Mouse (Mus musculus) midbrain, embryonic 11.5 days (tissue): ENCODE results near the gene Zfp553. TPM values are rescaled to one million over a fixed set of nuclear protein-coding genes. Genes with fewer than 3 reads are reported as not detected.

ENCODE experiments used
- ATAC-seq: fragments of 200-750 bp; cut with Nextera tagmentation; 2 replicates; pipeline ENCODE4 v1.8.0; 2017; ENCODE audit warnings: moderate TSS enrichment, moderate library complexity; ENCODE audit not compliant: low FRiP score
- DNase-seq: peaks from one replicate; pipeline ENCODE4 v3.0.0; 2015; ENCODE audit warnings: low spot score; ENCODE audit errors: missing footprints
- H3K27ac ChIP-seq: fragments of 300-500 bp; sonication (generic); 2 replicates; pipeline ENCODE4 v1.5.1; 2014; ENCODE audit warnings: low read depth, low read length
- H3K27me3 ChIP-seq: fragments of 300-500 bp; sonication (generic); 2 replicates; pipeline ENCODE4 v1.6.1; 2014; ENCODE audit warnings: mild to moderate bottlenecking, low read length, moderate library complexity, mixed read lengths; ENCODE audit not compliant: control insufficient read depth, insufficient read depth
- H3K36me3 ChIP-seq: fragments of 300-500 bp; sonication (generic); 2 replicates; pipeline ENCODE4 v1.6.1; 2014; ENCODE audit warnings: mild to moderate bottlenecking, low read length, moderate library complexity, mixed read lengths; ENCODE audit not compliant: control insufficient read depth, insufficient read depth
- H3K4me1 ChIP-seq: fragments of 300-500 bp; sonication (generic); 2 replicates; pipeline ENCODE4 v1.6.1; 2014; ENCODE audit warnings: low read length; ENCODE audit not compliant: control insufficient read depth, insufficient read depth
- H3K4me2 ChIP-seq: fragments of 300-500 bp; sonication (generic); 2 replicates; pipeline ENCODE4 v1.6.1; 2014; ENCODE audit warnings: mild to moderate bottlenecking, moderate library complexity
- H3K4me3 ChIP-seq: fragments of 300-500 bp; sonication (generic); 2 replicates; pipeline ENCODE4 v1.5.1; 2014; ENCODE audit warnings: low read depth, low read length
- H3K9ac ChIP-seq: fragments of 300-500 bp; sonication (generic); 2 replicates; pipeline ENCODE4 v1.6.1; 2014; ENCODE audit warnings: low read length
- H3K9me3 ChIP-seq: fragments of 300-500 bp; sonication (generic); 2 replicates; pipeline ENCODE4 v1.6.1; 2016; ENCODE audit warnings: low read length; ENCODE audit not compliant: control insufficient read depth
- WGBS: fragments of 180-500 bp; shearing (Covaris S2); extraction: QIAGEN DNeasy Blood & Tissue Kit; methylation state at CpG from one replicate; pipeline ENCODE4 v1.1.7; 2014; 5-methylcytosine and 5-hydroxymethylcytosine counted together
- polyA plus RNA-seq: library from polyadenylated mRNA; unstranded; fragments of >200 nt; fragmentation: Nextera tagmentation; extraction: Ambion mirVana; gene quantifications from 2 replicates; pipeline ENCODE4 v1.2.1, GENCODE M21; 2014

Gene Zfp553
- polyA plus RNA-seq, 1 experiment from 2014 or later, result 32.4 TPM

DNA sequence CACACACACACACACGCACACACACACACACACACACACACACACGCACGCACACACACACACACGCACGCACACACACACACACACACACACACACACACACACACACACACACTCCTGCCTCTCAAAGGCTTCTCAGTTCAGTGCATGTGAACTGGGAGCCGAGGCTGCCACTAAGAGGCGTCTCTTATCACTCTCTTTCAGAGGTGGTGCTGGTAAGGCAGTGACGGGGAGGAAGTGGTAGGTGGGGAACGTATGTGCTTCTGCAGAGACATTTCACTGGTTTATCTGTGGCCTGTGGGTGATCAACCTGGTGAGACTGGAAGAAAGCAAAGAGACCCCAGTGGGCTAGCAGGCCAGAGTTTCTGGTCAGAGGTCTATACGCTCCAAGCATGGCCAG, 52.3 kb downstream of the Zfp553 start:
- no peak overlapping the region for H3K9ac ChIP-seq
- H3K27ac ChIP-seq, result no peak overlapping the region
- peaks cover 10% of the 10 kb centered on the region for H3K9me3 ChIP-seq
- DNase-seq (no peak), ATAC-seq (no peak)
- no peaks in the 10 kb centered on the region for H3K27me3 ChIP-seq
- H3K4me1 ChIP-seq, result no peaks in the 10 kb centered on the region
- H3K4me2 ChIP-seq, result no peak overlapping the region
- WGBS, result 85% methylated on average over 8 of the region's 10 CpGs
- H3K36me3 ChIP-seq, result no peaks in the 10 kb centered on the region
- no peak overlapping the region for H3K4me3 ChIP-seq

Other genes with a start within 250 kb of the Zfp553 start
- 2.8 and 3.0 TPM in 2 replicates for gene Mvp, start 218.4 kb upstream of the Zfp553 start, polyA plus RNA-seq
- gene Pagr1b, start 216.6 kb upstream of the Zfp553 start, polyA plus RNA-seq, result not detected in 2 replicates
- gene Pagr1a, start 215.7 kb upstream of the Zfp553 start, polyA plus RNA-seq, result 59.0 and 70.6 TPM in 2 replicates
- gene Gm42742, start 212.0 kb upstream of the Zfp553 start, polyA plus RNA-seq, result 58.8 and 68.8 TPM in 2 replicates
- 2.6 and 4.0 TPM in 2 replicates for gene Prrt2, start 211.8 kb upstream of the Zfp553 start, polyA plus RNA-seq
- 64.3 and 80.7 TPM in 2 replicates for gene Maz, start 206.0 kb upstream of the Zfp553 start, polyA plus RNA-seq
- gene Kif22, start 190.6 kb upstream of the Zfp553 start, polyA plus RNA-seq, result 178 and 195 TPM in 2 replicates
- not detected in 2 replicates for gene Zg16, start 145.7 kb upstream of the Zfp553 start, polyA plus RNA-seq
- 1.3 and 1.7 TPM in 2 replicates for gene AI467606, start 141.7 kb upstream of the Zfp553 start, polyA plus RNA-seq
- gene Qprt, start 110.8 kb upstream of the Zfp553 start, polyA plus RNA-seq, result 5.7 and 6.2 TPM in 2 replicates
- 0.19 TPM in 1 of 2 replicates, not detected in the other for gene Spn, start 95.2 kb upstream of the Zfp553 start, polyA plus RNA-seq
- gene Cd2bp2, start 37.0 kb upstream of the Zfp553 start, polyA plus RNA-seq, result 85.3 and 88.0 TPM in 2 replicates
- 16.9 and 19.3 TPM in 2 replicates for gene Tbc1d10b, start 24.6 kb upstream of the Zfp553 start, polyA plus RNA-seq
- gene Mylpf, start 24.2 kb upstream of the Zfp553 start, polyA plus RNA-seq, result 11.7 and 13.2 TPM in 2 replicates
- 24.6 and 29.8 TPM in 2 replicates for gene Sept1, start 69 bp downstream of the Zfp553 start, polyA plus RNA-seq
- 49.3 and 54.0 TPM in 2 replicates for gene Zfp771, start 11.2 kb downstream of the Zfp553 start, polyA plus RNA-seq
- 235 and 254 TPM in 2 replicates for gene Dctpp1, start 27.6 kb downstream of the Zfp553 start, polyA plus RNA-seq
- 79.0 and 84.5 TPM in 2 replicates for gene Sephs2, start 41.0 kb downstream of the Zfp553 start, polyA plus RNA-seq
- 0.63 and 0.69 TPM in 2 replicates for gene Itgal, start 63.2 kb downstream of the Zfp553 start, polyA plus RNA-seq
- 5.8 and 7.5 TPM in 2 replicates for gene Zfp768, start 112.5 kb downstream of the Zfp553 start, polyA plus RNA-seq
- 6.4 and 6.5 TPM in 2 replicates for gene Zfp747, start 143.0 kb downstream of the Zfp553 start, polyA plus RNA-seq
- gene 9130019O22Rik, start 154.1 kb downstream of the Zfp553 start, polyA plus RNA-seq, result 6.1 and 6.5 TPM in 2 replicates
- gene E430018J23Rik, start 160.6 kb downstream of the Zfp553 start, polyA plus RNA-seq, result 5.0 and 6.4 TPM in 2 replicates
- 6.8 and 7.1 TPM in 2 replicates for gene Zfp764, start 173.8 kb downstream of the Zfp553 start, polyA plus RNA-seq
- 32.7 and 34.5 TPM in 2 replicates for gene Zfp688, start 189.0 kb downstream of the Zfp553 start, polyA plus RNA-seq
- 12.6 and 15.0 TPM in 2 replicates for gene Zfp689, start 216.1 kb downstream of the Zfp553 start, polyA plus RNA-seq
- 70.3 and 72.4 TPM in 2 replicates for gene Prr14, start 226.6 kb downstream of the Zfp553 start, polyA plus RNA-seq
- gene Fbrs, start 246.1 kb downstream of the Zfp553 start, polyA plus RNA-seq, result 9.8 and 10.7 TPM in 2 replicates